Mouse (Mus musculus) embryonic facial prominence, embryonic 15.5 days (tissue): ENCODE data around the gene Gm10518. TPM values are rescaled to one million over a fixed set of nuclear protein-coding genes. Genes with fewer than 3 reads are reported as not detected.
"Not testable (repeated sequence)": the region's sequence is repeated elsewhere in the genome, so short reads cannot be mapped to it uniquely, and the experiment has no call there.

Experiments
- ATAC-seq: fragments of 200-750 bp; cut with Nextera tagmentation; 2 replicates; pipeline ENCODE4 v1.8.0; 2017; ENCODE audit warnings: low read depth, moderate TSS enrichment; ENCODE audit not compliant: insufficient number of reproducible peaks, low FRiP score, low TSS enrichment
- H3K27ac ChIP-seq: fragments of 300-500 bp; sonication (generic); replicated peaks from 2 replicates; pipeline ENCODE4 v1.5.1; 2015; ENCODE audit warnings: mild to moderate bottlenecking, inconsistent platforms
- H3K27me3 ChIP-seq: fragments of 300-500 bp; sonication (generic); 2 replicates; pipeline ENCODE4 v1.6.1; 2015; ENCODE audit warnings: inconsistent platforms
- H3K36me3 ChIP-seq: fragments of 300-500 bp; sonication (generic); 2 replicates; pipeline ENCODE4 v1.6.1; 2015; ENCODE audit warnings: mild to moderate bottlenecking, inconsistent platforms
- H3K4me1 ChIP-seq: fragments of 300-500 bp; sonication (generic); 2 replicates; pipeline ENCODE4 v1.6.1; 2015; ENCODE audit warnings: inconsistent platforms
- H3K4me2 ChIP-seq: fragments of 300-500 bp; sonication (generic); replicated peaks from 2 replicates; pipeline ENCODE4 v1.6.1; 2015; ENCODE audit warnings: mild to moderate bottlenecking, inconsistent platforms
- H3K4me3 ChIP-seq: fragments of 300-500 bp; sonication (generic); replicated peaks from 2 replicates; pipeline ENCODE4 v1.5.1; 2015; ENCODE audit warnings: mild to moderate bottlenecking, inconsistent platforms
- H3K9ac ChIP-seq: fragments of 300-500 bp; sonication (generic); 2 replicates; pipeline ENCODE4 v1.6.1; 2015; ENCODE audit warnings: inconsistent platforms
- H3K9me3 ChIP-seq: fragments of 300-500 bp; sonication (generic); replicated peaks from 2 replicates; pipeline ENCODE4 v1.6.1; 2016; ENCODE audit warnings: inconsistent platforms
- WGBS: fragments of 180-500 bp; shearing (Covaris S2); methylation state at CpG from one replicate; pipeline ENCODE4 v1.1.7; 2015; 5-methylcytosine and 5-hydroxymethylcytosine counted together
- polyA plus RNA-seq: library from polyadenylated mRNA; unstranded; fragments of >200 nt; fragmentation: Nextera tagmentation; extraction: Ambion mirVana; gene quantifications from 2 replicates; pipeline ENCODE4 v1.2.1, GENCODE M21; 2015

Gm10518 gene
- polyA plus RNA-seq, 1 experiment from 2014 or later: 0.24 TPM

DNA sequence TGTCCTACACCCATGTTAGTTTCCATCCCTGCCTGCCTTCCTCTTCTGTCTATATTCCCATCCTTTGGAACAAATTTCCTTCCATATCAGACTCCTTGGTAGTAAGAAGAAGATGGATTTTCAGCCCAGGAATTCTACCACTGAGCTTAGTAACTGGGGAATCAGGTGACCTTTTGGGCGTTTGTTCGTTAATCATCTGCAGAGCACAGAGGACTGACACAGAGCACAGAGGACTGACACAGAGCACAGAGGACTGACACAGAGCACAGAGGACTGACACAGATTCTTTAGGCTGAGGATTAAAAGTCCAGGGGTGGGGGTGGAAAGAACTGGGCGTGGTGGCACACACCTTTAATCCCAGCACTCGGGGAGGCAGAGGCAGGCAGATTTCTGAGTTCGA lies 2.6 kb downstream of the Gm10518 start:
- no peak for ATAC-seq
- Histone ChIP-seq H3K27ac (no peak overlapping the region), H3K36me3 (no peaks in the 10 kb centered on the region), H3K4me1 (peaks cover 18% of the 10 kb centered on the region), H3K27me3 (no peaks in the 10 kb centered on the region), H3K9me3 (no peaks in the 10 kb centered on the region), H3K9ac (no peak overlapping the region), H3K4me3 (no peak overlapping the region), H3K4me2 (no peak overlapping the region)
- WGBS: 82% methylated on average over 5 of the region's 5 CpGs

DNA sequence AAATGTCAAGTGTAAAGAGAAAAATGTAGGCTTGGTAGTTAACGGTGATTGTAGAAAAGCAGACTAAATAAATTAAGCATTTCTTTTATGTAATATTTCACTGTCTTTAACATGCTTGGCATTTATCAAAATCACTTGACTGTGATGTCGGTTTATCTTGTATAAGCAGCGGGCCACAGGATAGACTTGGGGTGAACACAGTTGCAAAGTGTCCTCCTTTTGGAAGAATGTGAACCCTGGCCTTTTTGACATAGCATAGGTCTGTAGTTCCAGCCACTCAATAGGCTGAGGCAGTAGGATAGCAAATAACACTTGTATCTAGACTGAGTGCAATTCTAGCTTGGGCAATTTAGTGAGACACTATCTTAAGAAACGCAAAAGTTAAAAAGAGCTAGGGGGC lies 4.3 kb downstream of the Gm10518 start:
- Histone ChIP-seq H3K36me3 (no peaks in the 10 kb centered on the region), H3K4me3 (no peak overlapping the region), H3K27me3 (no peaks in the 10 kb centered on the region), H3K4me1 (peaks cover 5% of the 10 kb centered on the region), H3K27ac (no peak overlapping the region), H3K9ac (no peak overlapping the region), H3K4me2 (no peak overlapping the region), H3K9me3 (no peaks in the 10 kb centered on the region)
- ATAC-seq: no peak
- WGBS: 73% methylated on average over 4 of the region's 4 CpGs

DNA sequence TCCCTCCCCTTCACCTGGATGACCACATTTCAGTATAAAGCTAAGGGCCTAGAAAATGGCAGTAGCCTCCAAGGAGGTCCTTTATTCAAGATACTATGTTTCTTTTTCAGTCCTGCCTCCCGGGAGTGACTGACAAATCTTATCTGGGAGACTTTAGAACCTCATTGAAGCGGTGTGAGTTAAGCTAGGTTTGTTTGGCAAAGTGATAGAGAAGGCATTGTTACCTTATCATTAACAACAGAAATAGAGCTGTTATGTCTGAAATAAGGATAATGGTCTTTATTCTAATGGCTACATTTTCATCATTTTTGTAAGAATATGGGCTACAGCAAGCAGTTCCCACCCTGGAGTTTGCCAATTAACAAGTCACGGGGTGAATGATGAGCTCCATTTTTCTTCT lies 5.1 kb downstream of the Gm10518 start:
- no peak for ATAC-seq
- Histone ChIP-seq H3K9me3 (no peaks in the 10 kb centered on the region), H3K36me3 (no peaks in the 10 kb centered on the region), H3K27ac (no peak overlapping the region), H3K4me2 (no peak overlapping the region), H3K27me3 (no peaks in the 10 kb centered on the region), H3K9ac (no peak overlapping the region), H3K4me1 (peaks cover 5% of the 10 kb centered on the region), H3K4me3 (no peak overlapping the region)
- WGBS: 82% methylated on average over 3 of the region's 3 CpGs

DNA sequence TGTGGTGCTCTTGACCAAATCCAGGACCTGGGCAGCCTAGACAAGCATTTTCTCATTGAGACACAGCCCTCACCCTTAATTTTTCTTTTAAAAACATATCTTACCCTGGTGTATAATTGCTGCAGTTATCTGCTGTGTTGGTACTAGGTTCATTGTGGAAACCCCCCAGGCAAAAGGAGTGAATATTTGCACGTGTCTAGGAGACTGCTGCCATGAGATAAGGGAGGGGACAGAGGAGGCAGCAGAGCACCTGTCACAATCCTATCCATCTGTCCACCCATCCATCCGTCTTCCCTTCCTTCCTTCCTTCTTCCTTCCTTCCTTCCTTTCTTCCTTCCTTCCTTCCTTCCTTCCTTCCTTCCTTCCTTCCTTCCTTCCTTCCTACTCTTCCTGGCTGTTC lies 10.2 kb downstream of the Gm10518 start:
- ATAC-seq: no peak
- H3K9me3 ChIP-seq: no peaks in the 10 kb centered on the region
- H3K9ac ChIP-seq: no peak overlapping the region
- no peaks in the 10 kb centered on the region for H3K4me1 ChIP-seq
- H3K36me3 ChIP-seq: no peaks in the 10 kb centered on the region
- no peak overlapping the region for H3K27ac ChIP-seq
- 41% methylated on average over 2 of the region's 2 CpGs for WGBS
- H3K4me2 ChIP-seq: no peak overlapping the region
- H3K27me3 ChIP-seq: no peaks in the 10 kb centered on the region
- H3K4me3 ChIP-seq: no peak overlapping the region

DNA sequence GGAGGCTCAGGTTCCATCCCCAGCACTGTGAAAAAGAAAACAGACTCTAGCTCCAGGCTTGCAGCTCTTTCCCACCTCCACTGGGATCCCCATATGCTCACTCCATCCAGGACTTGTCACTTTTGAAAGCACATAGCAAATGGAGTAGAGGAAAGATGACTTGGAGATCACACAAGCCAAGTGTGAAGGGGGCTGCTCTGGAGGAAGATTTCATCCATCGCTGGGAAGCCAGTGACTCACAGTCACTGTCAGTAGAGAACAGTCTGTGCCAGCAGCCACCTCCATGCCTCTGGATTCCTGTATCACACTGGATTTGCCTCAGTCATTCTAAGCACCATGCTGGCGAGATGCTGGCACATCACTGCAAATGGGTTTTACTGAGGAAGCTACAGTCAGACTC lies 11.4 kb downstream of the Gm10518 start:
- Histone ChIP-seq H3K36me3 (no peaks in the 10 kb centered on the region), H3K4me1 (no peaks in the 10 kb centered on the region), H3K27me3 (no peaks in the 10 kb centered on the region), H3K27ac (no peak overlapping the region), H3K9me3 (no peaks in the 10 kb centered on the region), H3K4me3 (no peak overlapping the region), H3K9ac (no peak overlapping the region), H3K4me2 (no peak overlapping the region)
- WGBS: 79% methylated on average over 2 of the region's 2 CpGs
- no peak for ATAC-seq

DNA sequence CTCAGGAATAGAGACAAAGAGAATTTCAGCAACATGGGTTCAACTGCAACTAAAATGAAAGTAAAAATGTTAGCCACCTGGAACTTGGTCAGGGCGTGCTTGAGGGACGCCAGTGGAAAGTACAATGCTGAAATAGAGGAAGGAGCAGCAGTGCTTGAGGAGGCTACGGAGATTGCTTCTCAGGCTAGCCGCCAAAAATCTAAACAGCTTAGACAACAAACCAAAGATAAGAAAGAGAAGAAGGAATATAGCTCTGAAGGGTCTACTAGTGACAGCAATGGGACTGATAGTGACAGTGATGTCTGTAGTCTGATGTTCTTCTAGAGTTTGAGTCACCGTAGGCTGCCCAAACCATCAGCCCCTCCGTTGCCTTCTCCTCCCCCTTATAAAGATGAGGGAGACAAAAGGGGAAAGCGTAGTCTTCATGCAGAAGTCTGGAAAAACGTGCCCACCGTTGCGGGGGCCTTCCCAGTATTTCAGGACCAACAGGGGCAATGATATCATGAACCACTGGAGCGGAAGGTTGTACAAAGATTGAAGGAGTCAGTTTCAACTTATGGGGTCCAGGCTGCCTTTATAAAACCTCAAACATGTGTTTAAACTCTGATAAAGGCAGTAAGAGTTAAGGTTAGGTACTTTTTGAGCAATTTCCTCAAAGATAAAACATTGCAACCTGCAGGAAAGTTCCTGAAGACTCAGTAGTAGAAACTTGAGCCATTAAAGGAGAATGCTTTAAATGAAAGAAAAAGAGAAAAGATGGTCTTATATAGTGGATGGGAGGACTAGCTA lies 15.5 kb downstream of the Gm10518 start:
- H3K27me3 ChIP-seq, H3K9me3 ChIP-seq, H3K36me3 ChIP-seq, H3K4me3 ChIP-seq, ATAC-seq, H3K4me2 ChIP-seq, H3K9ac ChIP-seq, H3K4me1 ChIP-seq, H3K27ac ChIP-seq: not testable (repeated sequence)
- 88% methylated on average over 11 of the region's 11 CpGs for WGBS

DNA sequence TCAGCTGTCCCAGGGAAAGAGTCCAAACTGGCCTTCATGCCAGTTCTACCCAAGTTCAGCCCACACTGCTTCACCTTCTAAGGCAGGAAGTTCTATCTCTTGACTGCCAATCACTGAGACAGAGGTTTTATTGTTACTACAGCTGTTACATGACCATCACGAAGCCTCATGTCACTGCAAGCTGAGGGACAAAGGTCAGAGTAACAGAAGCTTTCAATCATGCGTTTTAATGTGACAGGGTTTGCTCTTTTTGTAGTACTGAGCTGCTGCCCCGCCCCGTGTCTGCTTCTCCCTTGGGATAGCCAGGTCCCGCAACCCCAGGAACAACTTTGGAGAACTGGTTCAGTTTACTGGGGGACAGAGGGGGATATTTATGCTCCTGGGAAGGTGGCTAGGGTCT lies 21.4 kb downstream of the Gm10518 start:
- H3K36me3 ChIP-seq: no peaks in the 10 kb centered on the region
- H3K9me3 ChIP-seq: no peaks in the 10 kb centered on the region
- no peak overlapping the region for H3K9ac ChIP-seq
- WGBS: 42% methylated on average over 5 of the region's 5 CpGs
- no peak overlapping the region for H3K4me3 ChIP-seq
- H3K4me1 ChIP-seq: no peaks in the 10 kb centered on the region
- H3K27ac ChIP-seq: no peak overlapping the region
- no peak for ATAC-seq
- no peak overlapping the region for H3K4me2 ChIP-seq
- H3K27me3 ChIP-seq: no peaks in the 10 kb centered on the region

DNA sequence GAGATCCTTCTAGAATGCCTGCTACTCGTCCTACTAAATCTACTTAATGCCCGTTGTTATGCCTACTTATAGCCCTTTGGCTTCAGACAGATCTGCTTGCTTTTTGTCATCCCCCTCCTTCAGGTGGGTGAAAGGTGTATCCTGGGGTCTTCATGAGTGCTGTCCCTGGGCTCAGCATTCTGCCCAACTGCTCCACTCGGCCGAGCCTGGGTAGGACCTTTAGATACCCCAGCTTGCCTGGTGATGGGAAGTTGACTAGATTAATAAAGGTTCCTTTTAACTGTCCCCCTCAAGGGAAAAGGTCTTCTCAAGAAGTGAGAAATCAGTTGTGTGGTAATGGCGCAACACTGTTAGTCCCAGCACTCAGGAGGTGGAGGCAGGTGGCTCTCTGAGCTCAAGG lies 24.9 kb downstream of the Gm10518 start:
- no peaks in the 10 kb centered on the region for H3K27me3 ChIP-seq
- WGBS: 91% methylated on average over 5 of the region's 5 CpGs
- ATAC-seq: no peak
- H3K4me1 ChIP-seq: no peaks in the 10 kb centered on the region
- no peak overlapping the region for H3K4me2 ChIP-seq
- H3K4me3 ChIP-seq: no peak overlapping the region
- no peak overlapping the region for H3K9ac ChIP-seq
- H3K27ac ChIP-seq: no peak overlapping the region
- H3K9me3 ChIP-seq: no peaks in the 10 kb centered on the region
- no peaks in the 10 kb centered on the region for H3K36me3 ChIP-seq

DNA sequence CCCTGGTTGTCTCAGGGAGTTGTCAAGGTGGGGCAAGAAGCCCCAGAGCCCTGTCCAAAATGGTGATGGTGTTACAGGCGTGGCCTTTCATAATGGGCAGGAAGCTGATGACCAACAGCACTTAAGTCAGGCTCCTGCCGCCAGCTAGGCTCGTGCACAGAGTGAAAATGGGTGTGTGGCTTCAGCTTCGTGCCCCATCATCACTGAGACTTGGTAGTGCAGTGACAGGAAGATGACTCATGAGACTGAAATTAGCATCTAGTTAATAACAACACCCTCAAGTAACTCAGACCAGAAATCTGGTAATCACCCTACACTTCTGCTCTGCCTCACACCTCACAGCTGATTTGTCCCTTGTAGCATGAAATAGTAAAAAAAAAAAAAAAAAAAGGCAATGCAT lies 25.7 kb downstream of the Gm10518 start:
- Histone ChIP-seq H3K27me3 (no peaks in the 10 kb centered on the region), H3K4me1 (no peaks in the 10 kb centered on the region), H3K27ac (no peak overlapping the region), H3K4me3 (no peak overlapping the region), H3K9me3 (no peaks in the 10 kb centered on the region), H3K36me3 (no peaks in the 10 kb centered on the region), H3K4me2 (no peak overlapping the region), H3K9ac (no peak overlapping the region)
- ATAC-seq: no peak
- 76% methylated on average over 4 of the region's 4 CpGs for WGBS

DNA sequence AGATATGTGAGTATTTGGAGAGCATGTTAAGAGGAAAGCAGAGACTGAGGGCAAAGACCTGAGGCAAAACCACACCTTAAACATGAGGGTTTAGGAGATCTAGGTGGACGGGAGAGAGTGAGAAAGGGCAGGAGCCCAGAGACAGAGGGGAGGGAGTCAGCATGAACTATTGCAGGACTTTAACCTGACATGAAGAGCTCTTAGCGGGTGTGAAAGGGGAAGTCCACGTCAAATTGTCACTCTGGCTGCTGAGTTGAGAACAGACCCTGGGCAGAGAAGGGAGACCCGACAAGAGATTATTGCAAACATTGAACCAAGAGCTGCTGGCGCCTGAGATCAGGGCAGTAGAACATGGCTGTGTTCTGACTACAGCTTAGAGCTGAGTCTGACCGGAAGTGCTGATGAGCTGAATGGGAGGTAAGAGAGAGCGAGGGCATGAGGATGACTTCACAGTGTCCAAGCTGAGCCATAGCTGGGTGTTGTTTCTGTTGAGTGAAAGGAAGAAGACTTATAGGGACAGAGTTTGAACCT lies 29.6 kb downstream of the Gm10518 start:
- Histone ChIP-seq H3K27me3 (no peaks in the 10 kb centered on the region), H3K4me1 (no peaks in the 10 kb centered on the region), H3K9me3 (no peaks in the 10 kb centered on the region), H3K36me3 (no peaks in the 10 kb centered on the region), H3K4me3 (no peak overlapping the region), H3K4me2 (no peak overlapping the region), H3K9ac (no peak overlapping the region), H3K27ac (no peak overlapping the region)
- WGBS: 68% methylated on average over 7 of the region's 7 CpGs
- ATAC-seq: no peak

DNA sequence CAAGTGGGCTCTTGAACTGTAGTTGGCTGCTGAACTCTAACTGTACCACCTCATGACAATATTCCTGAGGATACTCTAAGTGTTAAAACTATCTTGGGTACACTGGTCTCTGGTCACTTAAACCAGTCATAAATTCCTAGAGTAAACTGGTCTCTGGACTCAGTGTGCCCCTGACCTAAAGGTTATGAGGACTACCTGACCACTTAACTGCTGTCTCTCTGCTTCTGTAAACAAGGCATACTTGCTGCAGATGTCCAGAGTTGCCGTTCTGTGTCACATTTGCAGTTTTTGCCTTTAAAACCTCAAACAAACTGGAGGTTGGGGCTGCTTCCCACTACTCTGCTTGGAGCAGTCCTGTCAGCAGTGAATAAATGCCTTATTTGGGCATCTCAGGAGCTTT lies 30.4 kb downstream of the Gm10518 start:
- no peak overlapping the region for H3K4me2 ChIP-seq
- 73% methylated on average over 1 of the region's 1 CpGs for WGBS
- no peaks in the 10 kb centered on the region for H3K4me1 ChIP-seq
- no peak overlapping the region for H3K4me3 ChIP-seq
- H3K36me3 ChIP-seq: no peaks in the 10 kb centered on the region
- no peak overlapping the region for H3K27ac ChIP-seq
- no peak for ATAC-seq
- no peaks in the 10 kb centered on the region for H3K27me3 ChIP-seq
- no peak overlapping the region for H3K9ac ChIP-seq
- H3K9me3 ChIP-seq: no peaks in the 10 kb centered on the region

DNA sequence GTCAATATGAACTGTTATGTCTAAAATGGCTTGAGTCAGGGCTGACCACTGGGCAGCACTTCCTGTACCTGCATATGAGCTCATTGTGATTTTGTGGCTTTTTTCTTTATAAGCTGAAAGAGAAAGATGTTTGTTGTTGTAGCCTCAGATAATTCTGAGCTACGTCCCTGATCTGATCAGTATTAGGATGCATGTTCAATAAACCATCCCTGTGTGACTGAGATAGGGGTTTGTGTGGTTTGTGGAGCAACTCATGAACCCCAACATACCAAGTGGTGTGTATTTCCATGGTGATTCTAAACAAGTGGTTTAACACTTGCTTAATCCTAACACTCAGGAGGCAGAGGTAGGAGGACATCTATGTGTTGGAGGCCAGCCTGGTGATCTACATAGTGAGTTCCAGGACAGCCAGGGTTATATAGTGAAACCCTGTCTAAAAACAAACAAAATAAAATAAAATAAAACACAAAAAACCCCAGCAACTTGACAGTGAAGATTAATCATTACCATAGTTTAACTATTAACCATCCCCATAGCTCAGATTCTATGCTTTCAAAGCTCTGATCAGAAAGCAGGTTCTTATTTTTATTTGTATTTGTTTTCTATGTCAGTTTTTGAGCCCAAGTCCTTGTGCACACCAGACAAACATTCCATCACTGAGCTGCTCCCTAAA lies 32.7 kb downstream of the Gm10518 start:
- no peaks in the 10 kb centered on the region for H3K36me3 ChIP-seq
- no peak for ATAC-seq
- no peak overlapping the region for H3K9ac ChIP-seq
- no peaks in the 10 kb centered on the region for H3K4me1 ChIP-seq
- no peak overlapping the region for H3K27ac ChIP-seq
- no peak overlapping the region for H3K4me3 ChIP-seq
- no peaks in the 10 kb centered on the region for H3K27me3 ChIP-seq
- no peak overlapping the region for H3K4me2 ChIP-seq
- 87% methylated on average over 1 of the region's 1 CpGs for WGBS
- H3K9me3 ChIP-seq: no peaks in the 10 kb centered on the region
